10 mouse cellular contexts compared by ENCODE assay signal in the genomic region with DNA sequence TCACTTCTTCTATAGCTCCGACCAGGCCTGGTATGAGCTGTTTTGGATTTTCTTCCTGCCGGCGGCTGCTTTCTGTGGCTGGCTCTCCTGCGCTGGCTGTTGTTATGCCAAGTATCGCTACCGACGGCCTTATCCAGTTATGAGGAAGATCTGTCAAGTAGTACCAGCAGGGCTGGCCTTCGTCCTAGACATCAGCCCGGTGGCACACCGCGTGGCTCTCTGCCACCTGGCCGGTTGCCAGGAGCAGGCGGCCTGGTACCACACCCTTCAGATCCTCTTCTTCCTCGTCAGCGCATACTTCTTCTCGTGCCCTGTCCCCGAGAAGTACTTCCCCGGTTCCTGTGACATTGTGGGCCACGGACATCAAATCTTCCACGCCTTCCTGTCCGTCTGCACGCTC. TPM values are rescaled to one million over a fixed set of nuclear protein-coding genes. Genes with fewer than 3 reads are reported as not detected.
A peak's percentile ranks its signal among the peaks of the same experiment; 100 is the strongest.
DNase-seq lines count a peak whose midpoint lies in the region; ATAC-seq lines count a peak whose summit lies in the region.
"Had no signal": no experiment of that assay in that cellular context is flagged by ENCODE, and none has a peak within 500 bp of the region (broad histone marks: within the 10 kb centered on the region; RNA-seq: fewer than 3 reads in every experiment).

No protein-coding gene starts in this region.

- no peaks in the 10 kb centered on the region for H3K4me1 ChIP-seq in limb, embryonic 15.5 days
- H3K4me1 ChIP-seq in limb, embryonic 10.5 days, result no peaks in the 10 kb centered on the region
- no peaks in the 10 kb centered on the region for H3K4me1 ChIP-seq in forebrain, embryonic 16.5 days (replicated peaks; ENCODE audit: control insufficient read depth, insufficient read depth, low read length)
- H3K4me1 ChIP-seq: embryonic facial prominence, embryonic 12.5 days; lung, embryonic 15.5 days; stomach, embryonic 15.5 days had no signal

- H3K27ac ChIP-seq in limb, embryonic 15.5 days, result no peak overlapping the region
- no peak overlapping the region for H3K27ac ChIP-seq in limb, embryonic 10.5 days
- H3K27ac ChIP-seq in forebrain, embryonic 16.5 days (ENCODE audit: low read length), result no peak overlapping the region
- H3K27ac ChIP-seq: embryonic facial prominence, embryonic 12.5 days; lung, embryonic 15.5 days; stomach, embryonic 15.5 days had no signal

- H3K9ac ChIP-seq in limb, embryonic 15.5 days, result no peak overlapping the region
- no peak overlapping the region for H3K9ac ChIP-seq in forebrain, embryonic 16.5 days (replicated peaks; ENCODE audit: low read depth, low read length)
- H3K9ac ChIP-seq: embryonic facial prominence, embryonic 12.5 days; lung, embryonic 15.5 days; stomach, embryonic 15.5 days had no signal

- no peak overlapping the region for H3K4me3 ChIP-seq in limb, embryonic 15.5 days
- H3K4me3 ChIP-seq in limb, embryonic 10.5 days, result no peak overlapping the region
- H3K4me3 ChIP-seq in forebrain, embryonic 16.5 days (replicated peaks; ENCODE audit: low read length), result no peak overlapping the region
- H3K4me3 ChIP-seq: embryonic facial prominence, embryonic 12.5 days; lung, embryonic 15.5 days; stomach, embryonic 15.5 days had no signal

- peaks cover 21% of the 10 kb centered on the region for H3K36me3 ChIP-seq in limb, embryonic 15.5 days
- H3K36me3 ChIP-seq in limb, embryonic 10.5 days, result 0 out of 2 replicates have a peak, but pooled peaks cover 6% of the 10 kb centered on the region
- H3K36me3 ChIP-seq in forebrain, embryonic 16.5 days (ENCODE audit: control insufficient read depth, insufficient read depth), result peaks cover 3% of the 10 kb centered on the region; the same call in 1 of the 2 replicates
- H3K36me3 ChIP-seq: lung, embryonic 15.5 days had no signal

- ATAC-seq in limb, embryonic 15.5 days (ENCODE audit: insufficient number of reproducible peaks, low FRiP score, low TSS enrichment, low read depth), result 0 out of 2 replicates have a peak, but pooled peaks have one; percentile 24
- ATAC-seq in megakaryocyte-erythroid progenitor cell, adult 5-6 weeks (replicated peaks; ENCODE audit: low FRiP score, low TSS enrichment, poor library complexity, severe bottlenecking), result peak; percentile 76
- no peak for ATAC-seq in forebrain, embryonic 16.5 days

- 90% methylated on average over 22 of the region's 22 CpGs for WGBS in limb, embryonic 15.5 days
- 93% methylated on average over 22 of the region's 22 CpGs for WGBS in limb, embryonic 10.5 days
- WGBS in forebrain, embryonic 16.5 days, result 70% methylated on average over 22 of the region's 22 CpGs

- no peaks in the 10 kb centered on the region for H3K9me3 ChIP-seq in limb, embryonic 15.5 days
- no peaks in the 10 kb centered on the region for H3K9me3 ChIP-seq in limb, embryonic 10.5 days (replicated peaks)
- H3K9me3 ChIP-seq in forebrain, embryonic 16.5 days (ENCODE audit: control insufficient read depth, low read length), result no peaks in the 10 kb centered on the region
- H3K9me3 ChIP-seq: embryonic facial prominence, embryonic 12.5 days; lung, embryonic 15.5 days; stomach, embryonic 15.5 days had no signal

- no peaks in the 10 kb centered on the region for H3K27me3 ChIP-seq in limb, embryonic 15.5 days
- H3K27me3 ChIP-seq in limb, embryonic 10.5 days (ENCODE audit: low read depth, poor library complexity, severe bottlenecking), result no peaks in the 10 kb centered on the region
- no peaks in the 10 kb centered on the region for H3K27me3 ChIP-seq in forebrain, embryonic 16.5 days (replicated peaks; ENCODE audit: control insufficient read depth, insufficient read depth, low read length)
- H3K27me3 ChIP-seq: embryonic facial prominence, embryonic 12.5 days; lung, embryonic 15.5 days; stomach, embryonic 15.5 days had no signal

- no peak overlapping the region for H3K4me2 ChIP-seq in limb, embryonic 15.5 days
- no peak overlapping the region for H3K4me2 ChIP-seq in forebrain, embryonic 16.5 days (ENCODE audit: low read length)
- H3K4me2 ChIP-seq: embryonic facial prominence, embryonic 12.5 days; lung, embryonic 15.5 days; stomach, embryonic 15.5 days had no signal

- no peak for DNase-seq in limb, embryonic 10.5 days (ENCODE audit: low spot score)
- peak; percentile 77 for DNase-seq in adrenal gland, postnatal 10 days
- peak; percentile 73 to 79 for DNase-seq in cerebellum, postnatal 14 days
- DNase-seq in urinary bladder, postnatal 10 days (ENCODE audit: low spot score), result no peak

RNA-seq across cellular contexts. Expression of a gene that starts 16.3 kb away (rescaled TPM):
- polyA plus RNA-seq in limb, embryonic 15.5 days (2015; fragmentation: Nextera tagmentation; extraction: Ambion mirVana), result 2.9 and 3.4 TPM in 2 replicates
- 1.5 and 1.7 TPM in 2 replicates for polyA plus RNA-seq in limb, embryonic 10.5 days (2016; fragmentation: Nextera tagmentation; extraction: Ambion mirVana)
- total RNA-seq in adrenal gland, postnatal 10 days (2021), result 1 to 10 TPM; 1.5 to 3.2 TPM
- total RNA-seq in megakaryocyte-erythroid progenitor cell, adult 5-6 weeks (2014; fragmentation: Nextera tagmentation), result not detected in 2 replicates
- total RNA-seq in megakaryocyte-erythroid progenitor cell, adult 5-6 weeks (2017), result not detected in 2 replicates
- 2.0 and 2.3 TPM in 2 replicates for polyA plus RNA-seq in forebrain, embryonic 16.5 days (2015; fragmentation: Nextera tagmentation; extraction: Ambion mirVana)

RNA-seq across cellular contexts. Expression of a gene that starts 44.7 kb away (rescaled TPM):
- polyA plus RNA-seq in limb, embryonic 15.5 days (2015; fragmentation: Nextera tagmentation; extraction: Ambion mirVana), result 5.7 and 6.0 TPM in 2 replicates
- 2.6 and 3.7 TPM in 2 replicates for polyA plus RNA-seq in limb, embryonic 10.5 days (2016; fragmentation: Nextera tagmentation; extraction: Ambion mirVana)
- total RNA-seq in adrenal gland, postnatal 10 days (2021), result 10 to 100 TPM; 20.7 to 22.4 TPM
- total RNA-seq in megakaryocyte-erythroid progenitor cell, adult 5-6 weeks (2014; fragmentation: Nextera tagmentation), result 0.37 and 2.0 TPM in 2 replicates
- 1.6 and 2.9 TPM in 2 replicates for total RNA-seq in megakaryocyte-erythroid progenitor cell, adult 5-6 weeks (2017)
- polyA plus RNA-seq in forebrain, embryonic 16.5 days (2015; fragmentation: Nextera tagmentation; extraction: Ambion mirVana), result 23.8 and 26.4 TPM in 2 replicates

Comparison
In these comparisons a context has a peak if more than half of its experiments do, and no peak if none do; other contexts are left out.
1. DNase-seq: peak in adrenal gland, postnatal 10 days (single experiment) and cerebellum, postnatal 14 days (2 of 2); none in limb, embryonic 10.5 days (single experiment) and urinary bladder, postnatal 10 days (single experiment).